In genomic region chr12:72037049-72037448, GRCm38 (mm10) we compare ENCODE assay signal across 28 mouse cellular contexts. TPM values are rescaled to one million over a fixed set of nuclear protein-coding genes. Genes with fewer than 3 reads are reported as not detected.
DNase-seq lines count a peak whose midpoint lies in the region; ATAC-seq and TF ChIP-seq lines count a peak whose summit lies in the region.
"Had no signal": no experiment of that assay in that cellular context is flagged by ENCODE, and none has a peak within 500 bp of the region (broad histone marks: within the 10 kb centered on the region; RNA-seq: fewer than 3 reads in every experiment).

No protein-coding gene starts in this region.

- no peak for TF ChIP-seq POLR2A in CH12.LX (IDR thresholded peaks at IDR 0.05; ENCODE audit: low read depth, low read length)

- peak overlapping the region; percentile 77; the same call in 1 of the 2 replicates for H3K27ac ChIP-seq in heart, embryonic 12.5 days (ENCODE audit: poor library complexity, severe bottlenecking)
- H3K27ac ChIP-seq in heart, embryonic 15.5 days, result peak overlapping the region; percentile 76; the same call in 1 of the 2 replicates
- no peak overlapping the region for H3K27ac ChIP-seq in heart, embryonic 11.5 days (ENCODE audit: low read depth, low read length)
- peak overlapping the region; percentile 30; the same call in 1 of the 2 replicates for H3K27ac ChIP-seq in CH12.LX (ENCODE audit: insufficient read depth, low read depth)
- H3K27ac ChIP-seq: embryonic facial prominence, embryonic 10.5 days; embryonic facial prominence, embryonic 13.5 days; forebrain, embryonic 12.5 days; forebrain, embryonic 15.5 days; hindbrain, embryonic 10.5 days; hindbrain, embryonic 13.5 days; intestine, embryonic 15.5 days had no signal

- intact Hi-C loops in heart, postnatal 36 days (cut with DNase I), result no loop called here

- dilution Hi-C loops in CH12.LX (cut with MboI; ENCODE audit: extremely low pct_ligation_motif_present, extremely low pct_unique_long_range_greater_than_20kb, low sequenced_read_pairs), result no loop called here

- no peak for DNase-seq in heart, postnatal 36 days
- peak; percentile 69 for DNase-seq in CH12.LX (ENCODE audit: extremely low read depth)
- no peak for DNase-seq in frontal cortex, postnatal 25 days (ENCODE audit: low spot score in 2 of 2)
- DNase-seq: adrenal gland, adult 8-10 months; adrenal gland, postnatal 25 days; cerebellum, adult 11-12 months; cerebellum, adult 8-10 months; cerebellum, postnatal 10 days; cerebellum, postnatal 36 days; embryo, embryonic 11 days; gastrocnemius, postnatal 10 days; gastrocnemius, postnatal 36 days; kidney, adult 11 months; kidney, adult 8-10 months had no signal

- no peaks in the 10 kb centered on the region for H3K27me3 ChIP-seq in heart, embryonic 12.5 days (replicated peaks)
- no peaks in the 10 kb centered on the region for H3K27me3 ChIP-seq in heart, embryonic 15.5 days
- H3K27me3 ChIP-seq in heart, embryonic 11.5 days (ENCODE audit: control insufficient read depth, insufficient read depth, low read length), result no peaks in the 10 kb centered on the region
- H3K27me3 ChIP-seq in CH12.LX (replicated peaks), result no peaks in the 10 kb centered on the region
- H3K27me3 ChIP-seq: embryonic facial prominence, embryonic 13.5 days; forebrain, embryonic 12.5 days; forebrain, embryonic 15.5 days; hindbrain, embryonic 13.5 days; intestine, embryonic 15.5 days had no signal

- H3K4me3 ChIP-seq in heart, embryonic 12.5 days, result no peak overlapping the region
- H3K4me3 ChIP-seq in heart, embryonic 15.5 days, result no peak overlapping the region
- no peak overlapping the region for H3K4me3 ChIP-seq in heart, embryonic 11.5 days (ENCODE audit: low read depth, low read length)
- H3K4me3 ChIP-seq in CH12.LX (replicated peaks in 1 of 3; ENCODE audit: low read depth in 2 of 3, low read length in 2 of 3, poor library complexity in 1 of 3), result no peak overlapping the region
- H3K4me3 ChIP-seq: embryonic facial prominence, embryonic 10.5 days; embryonic facial prominence, embryonic 13.5 days; erythroblast, embryonic 14.5 days; forebrain, embryonic 12.5 days; forebrain, embryonic 15.5 days; hindbrain, embryonic 10.5 days; hindbrain, embryonic 13.5 days; intestine, embryonic 15.5 days had no signal

- H3K36me3 ChIP-seq in heart, embryonic 12.5 days, result no peaks in the 10 kb centered on the region
- no peaks in the 10 kb centered on the region for H3K36me3 ChIP-seq in heart, embryonic 15.5 days
- no peaks in the 10 kb centered on the region for H3K36me3 ChIP-seq in heart, embryonic 11.5 days (ENCODE audit: control insufficient read depth, insufficient read depth, low read length)
- no peaks in the 10 kb centered on the region for H3K36me3 ChIP-seq in CH12.LX (replicated peaks in 1 of 2; ENCODE audit: control insufficient read depth in 1 of 2, insufficient read depth in 1 of 2, low read length in 1 of 2)
- H3K36me3 ChIP-seq: embryonic facial prominence, embryonic 10.5 days; embryonic facial prominence, embryonic 13.5 days; forebrain, embryonic 12.5 days; forebrain, embryonic 15.5 days; hindbrain, embryonic 10.5 days; hindbrain, embryonic 13.5 days; intestine, embryonic 15.5 days had no signal

- H3K9me3 ChIP-seq in heart, embryonic 12.5 days (replicated peaks), result peaks cover 4% of the 10 kb centered on the region; the same call in 1 of the 2 replicates
- no peaks in the 10 kb centered on the region for H3K9me3 ChIP-seq in heart, embryonic 15.5 days (replicated peaks)
- H3K9me3 ChIP-seq in heart, embryonic 11.5 days (replicated peaks; ENCODE audit: control insufficient read depth, low read length), result no peaks in the 10 kb centered on the region
- H3K9me3 ChIP-seq in CH12.LX (replicated peaks; ENCODE audit: low read length), result no peaks in the 10 kb centered on the region
- H3K9me3 ChIP-seq: embryonic facial prominence, embryonic 10.5 days; embryonic facial prominence, embryonic 13.5 days; forebrain, embryonic 12.5 days; forebrain, embryonic 15.5 days; hindbrain, embryonic 10.5 days; hindbrain, embryonic 13.5 days; intestine, embryonic 15.5 days had no signal

- no peaks in the 10 kb centered on the region for H3K79me2 ChIP-seq in CH12.LX (replicated peaks; ENCODE audit: control insufficient read depth, extremely low read depth, insufficient read depth, poor library complexity, severe bottlenecking)

- in situ Hi-C loops in CH12.LX (cut with MboI; ENCODE audit: low pct_ligation_motif_present, low pct_unique_long_range_greater_than_20kb, low sequenced_read_pairs), result no loop called here

- no peak for TF ChIP-seq CTCF in CH12.LX (conservative IDR thresholded peaks at IDR 0.05 in 1 of 2, IDR thresholded peaks at IDR 0.05 in 1 of 2; ENCODE audit: low read depth in 2 of 2, low read length in 2 of 2)

- peaks cover 35% of the 10 kb centered on the region for H3K4me1 ChIP-seq in heart, embryonic 12.5 days (replicated peaks)
- peaks cover 24% of the 10 kb centered on the region for H3K4me1 ChIP-seq in heart, embryonic 15.5 days (replicated peaks)
- H3K4me1 ChIP-seq in heart, embryonic 11.5 days (ENCODE audit: control insufficient read depth, insufficient read depth, low read length), result peaks cover 21% of the 10 kb centered on the region
- H3K4me1 ChIP-seq in CH12.LX (ENCODE audit: control insufficient read depth in 1 of 2, insufficient read depth in 2 of 2), result peaks cover 17 to 51% of the 10 kb centered on the region in 2 experiments
- H3K4me1 ChIP-seq: embryonic facial prominence, embryonic 13.5 days; forebrain, embryonic 12.5 days; forebrain, embryonic 15.5 days; hindbrain, embryonic 13.5 days; intestine, embryonic 15.5 days had no signal

- no peak overlapping the region for H3K9ac ChIP-seq in heart, embryonic 12.5 days
- H3K9ac ChIP-seq in heart, embryonic 15.5 days, result no peak overlapping the region
- H3K9ac ChIP-seq in heart, embryonic 11.5 days (ENCODE audit: low read depth, low read length), result no peak overlapping the region
- H3K9ac ChIP-seq in CH12.LX (ENCODE audit: insufficient read depth, low read depth), result no peak overlapping the region
- H3K9ac ChIP-seq: embryonic facial prominence, embryonic 13.5 days; forebrain, embryonic 12.5 days; forebrain, embryonic 15.5 days; hindbrain, embryonic 13.5 days; intestine, embryonic 15.5 days had no signal

- H3K4me2 ChIP-seq in heart, embryonic 12.5 days, result no peak overlapping the region
- no peak overlapping the region for H3K4me2 ChIP-seq in heart, embryonic 15.5 days
- no peak overlapping the region for H3K4me2 ChIP-seq in heart, embryonic 11.5 days
- peak overlapping the region; percentile 41 for H3K4me2 ChIP-seq in CH12.LX (ENCODE audit: insufficient read depth, low read depth, poor library complexity, severe bottlenecking)
- H3K4me2 ChIP-seq: embryonic facial prominence, embryonic 13.5 days; forebrain, embryonic 12.5 days; forebrain, embryonic 15.5 days; hindbrain, embryonic 13.5 days; intestine, embryonic 15.5 days had no signal

- peak; percentile 63; the same call in 1 of the 2 replicates for TF ChIP-seq EP300 in CH12.LX (IDR thresholded peaks at IDR 0.05; ENCODE audit: low read length)

- no peak for TF ChIP-seq RAD21 in CH12.LX (IDR thresholded peaks at IDR 0.05; ENCODE audit: low read depth, low read length)

- ATAC-seq in heart, embryonic 12.5 days (ENCODE audit: insufficient number of reproducible peaks, low FRiP score), result no peak
- ATAC-seq in heart, embryonic 15.5 days (replicated peaks; ENCODE audit: insufficient number of reproducible peaks, insufficient read depth, low FRiP score, low read depth), result no peak
- ATAC-seq in heart, embryonic 11.5 days (replicated peaks; ENCODE audit: insufficient number of reproducible peaks, low FRiP score, low TSS enrichment), result no peak
- ATAC-seq: activated CD4-positive, CD25-positive, alpha-beta regulatory T cell, adult 4 months; CD4-positive, CD25-positive, alpha-beta regulatory T cell, adult 4 months; forebrain, embryonic 15.5 days; hindbrain, embryonic 16.5 days had no signal

- WGBS in heart, embryonic 12.5 days, result 56% methylated on average over 6 of the region's 6 CpGs
- WGBS in heart, embryonic 15.5 days, result 68% methylated on average over 6 of the region's 6 CpGs
- WGBS in heart, embryonic 11.5 days (ENCODE audit: insufficient replicate concordance), result 62% methylated on average over 6 of the region's 6 CpGs

TF ChIP-seq in CH12.LX, 34 proteins besides CTCF, POLR2A, EP300 and RAD21 (continues in another document):
- TF ChIP-seq ETS1 (conservative IDR thresholded peaks at IDR 0.05; ENCODE audit: low read depth, low read length), result peak; percentile 93
- peak; percentile 66 for TF ChIP-seq MEF2A (IDR thresholded peaks at IDR 0.05; ENCODE audit: borderline replicate concordance, low read depth, low read length)
- TF ChIP-seq BHLHE40 (IDR thresholded peaks at IDR 0.05; ENCODE audit: low read depth, low read length), result peak; percentile 98
- TF ChIP-seq ELF1 (IDR thresholded peaks at IDR 0.05; ENCODE audit: low read depth, low read length), result 0 out of 2 replicates have a peak, but pooled peaks have one; percentile 5
- TF ChIP-seq MAX (IDR thresholded peaks at IDR 0.05; ENCODE audit: low read length), result 0 out of 2 replicates have a peak, but pooled peaks have one; percentile 3
- no peak for TF ChIP-seq HCFC1 (IDR thresholded peaks at IDR 0.05; ENCODE audit: low read depth, low read length)

RNA-seq across cellular contexts. Expression of gene Gpr135, which starts 33.9 kb away (rescaled TPM):
- polyA plus RNA-seq in heart, embryonic 12.5 days (2016; fragmentation: Nextera tagmentation; extraction: Ambion mirVana), result 0.55 and 0.56 TPM in 2 replicates
- under 1 TPM; 0.41 to 0.42 TPM for total RNA-seq in heart, postnatal 36 days (2021)
- polyA plus RNA-seq in heart, embryonic 15.5 days (2015; fragmentation: Nextera tagmentation; extraction: Ambion mirVana), result 0.48 and 0.60 TPM in 2 replicates
- polyA plus RNA-seq in heart, embryonic 11.5 days (2014; fragmentation: Nextera tagmentation; extraction: Ambion mirVana), result 0.34 and 0.62 TPM in 2 replicates
- total RNA-seq in CH12.LX (2012; rRNA removed) (not detected in 2 replicates), CH12.LX (2014; rRNA removed) (not detected in 2 replicates)
- not detected in 2 replicates for polyA plus RNA-seq in CH12.LX (2012; ENCODE audit: insufficient read length, low read depth)
- polyA plus RNA-seq: activated CD4-positive, CD25-positive, alpha-beta regulatory T cell, adult 4 months; erythroblast, embryonic 14.5 days had no signal

RNA-seq across cellular contexts. Expression of gene L3hypdh, which starts 48.2 kb away (rescaled TPM):
- polyA plus RNA-seq in heart, embryonic 12.5 days (2016; fragmentation: Nextera tagmentation; extraction: Ambion mirVana), result 19.0 and 19.5 TPM in 2 replicates
- 1 to 10 TPM; 6.8 to 6.9 TPM for total RNA-seq in heart, postnatal 36 days (2021)
- 19.9 TPM in 2 replicates for polyA plus RNA-seq in heart, embryonic 15.5 days (2015; fragmentation: Nextera tagmentation; extraction: Ambion mirVana)
- 17.1 and 18.5 TPM in 2 replicates for polyA plus RNA-seq in heart, embryonic 11.5 days (2014; fragmentation: Nextera tagmentation; extraction: Ambion mirVana)
- not detected in 2 replicates for total RNA-seq in CH12.LX (2012; rRNA removed)
- total RNA-seq in CH12.LX (2014; rRNA removed), result 0.12 and 0.16 TPM in 2 replicates
- not detected in 2 replicates for polyA plus RNA-seq in CH12.LX (2012; ENCODE audit: insufficient read length, low read depth)
- polyA plus RNA-seq: erythroblast, embryonic 14.5 days had no signal

RNA-seq across cellular contexts. Expression of gene Jkamp, which starts 48.3 kb away (rescaled TPM):
- 63.0 and 68.5 TPM in 2 replicates for polyA plus RNA-seq in heart, embryonic 12.5 days (2016; fragmentation: Nextera tagmentation; extraction: Ambion mirVana)
- 10 to 100 TPM; 21.0 to 21.6 TPM for total RNA-seq in heart, postnatal 36 days (2021)
- 65.8 and 73.2 TPM in 2 replicates for polyA plus RNA-seq in heart, embryonic 15.5 days (2015; fragmentation: Nextera tagmentation; extraction: Ambion mirVana)
- polyA plus RNA-seq in heart, embryonic 11.5 days (2014; fragmentation: Nextera tagmentation; extraction: Ambion mirVana), result 54.7 and 62.3 TPM in 2 replicates
- total RNA-seq in CH12.LX (2012; rRNA removed) (16.8 and 20.0 TPM in 2 replicates), CH12.LX (2014; rRNA removed) (28.9 and 35.0 TPM in 2 replicates)
- 21.6 and 27.5 TPM in 2 replicates for polyA plus RNA-seq in CH12.LX (2012; ENCODE audit: insufficient read length, low read depth)

Comparison
In these comparisons a context has a peak if more than half of its experiments do, and no peak if none do; other contexts are left out.
1. RNA of gene L3hypdh, which starts 48.2 kb away (polyA plus RNA-seq): 19.9 TPM in heart, embryonic 15.5 days, 19.0 to 19.5 TPM in heart, embryonic 12.5 days and 17.1 to 18.5 TPM in heart, embryonic 11.5 days; not detected in CH12.LX; every median in the first group is over 10 times any median in the second.